Mouse (Mus musculus): ENCODE measurements around the gene Mavs. TPM values are rescaled to one million over a fixed set of nuclear protein-coding genes. Genes with fewer than 3 reads are reported as not detected.

Gene Mavs
- polyA plus RNA-seq, 1 experiment: not detected

DNA sequence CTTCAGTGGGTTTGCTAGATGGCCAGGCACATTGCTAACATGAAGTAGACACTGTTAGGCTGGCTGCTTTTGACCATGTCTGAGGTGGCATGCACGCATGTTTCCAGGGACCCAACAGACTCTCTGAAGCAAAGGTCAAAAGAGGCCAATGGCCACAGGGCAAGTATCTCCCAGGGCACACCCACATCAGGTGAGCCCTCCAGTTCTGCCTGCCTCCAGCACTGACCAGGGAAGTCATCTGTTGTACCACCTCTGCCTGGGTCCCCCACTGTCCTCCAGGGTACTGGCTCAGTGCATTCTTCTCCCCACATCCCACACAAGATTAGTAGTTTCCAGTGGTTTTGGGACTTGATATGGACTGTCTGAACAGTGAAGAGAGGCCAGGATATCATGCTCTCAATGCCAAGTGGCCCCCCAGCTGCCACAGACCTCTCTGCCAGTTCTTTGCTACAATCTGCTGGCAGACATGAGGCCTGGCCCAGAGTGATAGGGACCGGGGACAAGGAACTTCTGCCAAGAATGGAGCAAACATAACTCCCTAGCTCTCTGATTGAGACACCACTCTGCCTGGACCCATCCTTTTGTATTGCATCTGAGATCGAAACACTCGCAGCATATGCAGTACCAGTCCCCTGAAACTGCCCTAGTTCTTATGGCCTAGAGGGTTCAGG lies 24.6 kb upstream of the Mavs start:
- Histone ChIP-seq H3K4me3 (ENCODE audit: insufficient read depth, low read depth, low read length) (no peak overlapping the region), H3K27ac (ENCODE audit: insufficient read depth, low read depth, low read length) (peak overlapping the region; percentile 92), H3K4me1 (ENCODE audit: control insufficient read depth, insufficient read depth, low read length) (peaks cover 24% of the 10 kb centered on the region)
- no peak for TF ChIP-seq POLR2A (IDR thresholded peaks at IDR 0.05; ENCODE audit: insufficient read depth, low read depth, low read length)
- 66% methylated on average over 4 of the region's 4 CpGs for WGBS

DNA sequence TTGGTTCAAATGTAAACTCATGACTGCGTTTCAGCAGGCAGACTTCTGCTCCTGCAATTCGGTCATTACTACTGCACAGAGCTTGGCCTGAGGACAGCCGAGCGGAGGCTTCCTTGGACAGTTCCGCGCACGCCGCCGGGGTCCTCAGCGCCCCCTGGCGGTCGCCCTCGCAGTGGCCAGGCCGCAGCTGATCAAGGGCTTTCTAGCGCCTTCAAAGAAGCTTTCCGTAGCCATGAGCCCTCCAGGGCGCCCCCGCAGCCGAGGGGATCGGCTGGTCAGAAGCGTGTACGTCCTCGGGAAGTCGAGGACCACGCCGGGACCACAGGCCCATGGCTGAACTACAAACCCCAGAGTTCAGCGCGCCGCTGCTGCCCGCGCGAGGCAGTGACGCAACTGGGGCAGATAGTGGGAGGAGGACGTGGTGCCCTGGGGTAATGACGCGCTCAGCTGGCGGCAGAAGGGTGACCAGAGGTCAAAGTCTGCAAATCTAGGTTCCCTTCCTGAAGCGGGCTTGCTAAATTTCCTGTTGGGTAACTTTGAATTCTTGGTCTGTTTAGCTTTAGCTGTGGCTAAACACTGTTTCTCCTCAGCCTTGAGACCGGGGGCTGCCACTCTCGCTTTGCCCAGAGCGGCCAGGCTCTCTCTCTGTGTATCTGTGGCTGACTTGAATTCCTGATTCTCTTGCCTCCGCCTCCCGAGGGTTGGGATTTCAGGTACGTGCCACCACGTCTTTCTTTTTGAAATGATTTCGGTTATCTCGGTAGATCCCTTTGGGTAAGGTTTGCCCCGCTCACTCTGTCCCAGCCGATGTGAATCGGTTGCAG lies 23.7 kb upstream of the Mavs start:
- peak overlapping the region; percentile 92 for H3K27ac ChIP-seq (ENCODE audit: insufficient read depth, low read depth, low read length)
- WGBS: under 1% methylated on average over 50 of the region's 50 CpGs
- H3K4me3 ChIP-seq (ENCODE audit: insufficient read depth, low read depth, low read length): peak overlapping the region; percentile 69
- TF ChIP-seq POLR2A (IDR thresholded peaks at IDR 0.05; ENCODE audit: insufficient read depth, low read depth, low read length) (peak; percentile 81), CTCF (IDR thresholded peaks at IDR 0.05; ENCODE audit: insufficient read depth, low read depth, low read length) (peak; percentile 100)
- H3K4me1 ChIP-seq (ENCODE audit: control insufficient read depth, insufficient read depth, low read length): peaks cover 19% of the 10 kb centered on the region

DNA sequence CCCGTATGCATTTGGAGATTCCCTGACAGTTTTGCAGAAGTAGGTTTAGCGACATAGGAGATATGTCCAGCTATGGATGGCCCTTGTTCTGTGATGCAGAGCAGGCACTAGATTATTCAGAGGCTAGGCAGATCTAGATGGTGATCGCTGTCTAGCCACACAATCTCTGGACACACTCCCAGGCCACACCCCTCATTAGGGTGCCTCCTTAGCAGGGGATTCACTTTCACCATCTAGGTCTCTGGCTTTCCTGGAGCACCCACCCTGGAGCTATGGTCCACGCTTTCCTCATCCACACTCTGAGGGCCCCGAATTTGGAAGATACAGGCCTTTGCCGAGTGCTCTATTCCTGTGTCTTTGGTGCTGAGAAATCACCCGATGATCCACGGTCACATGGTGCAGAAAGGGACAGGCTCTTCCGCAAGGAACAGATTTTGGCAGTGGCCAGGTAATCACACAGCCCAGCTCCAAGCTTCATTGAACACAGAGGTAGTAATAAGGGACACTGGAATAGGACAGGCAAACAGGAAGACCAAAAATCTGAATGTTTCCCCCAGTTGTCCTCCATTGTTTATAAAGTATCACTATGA lies 22.7 kb upstream of the Mavs start:
- Histone ChIP-seq H3K27ac (ENCODE audit: insufficient read depth, low read depth, low read length) (no peak overlapping the region), H3K4me3 (ENCODE audit: insufficient read depth, low read depth, low read length) (peak overlapping the region; percentile 69), H3K4me1 (ENCODE audit: control insufficient read depth, insufficient read depth, low read length) (peaks cover 19% of the 10 kb centered on the region)
- 31% methylated on average over 9 of the region's 9 CpGs for WGBS
- TF ChIP-seq CTCF (IDR thresholded peaks at IDR 0.05; ENCODE audit: insufficient read depth, low read depth, low read length): no peak
- no peak for TF ChIP-seq POLR2A (IDR thresholded peaks at IDR 0.05; ENCODE audit: insufficient read depth, low read depth, low read length)

DNA sequence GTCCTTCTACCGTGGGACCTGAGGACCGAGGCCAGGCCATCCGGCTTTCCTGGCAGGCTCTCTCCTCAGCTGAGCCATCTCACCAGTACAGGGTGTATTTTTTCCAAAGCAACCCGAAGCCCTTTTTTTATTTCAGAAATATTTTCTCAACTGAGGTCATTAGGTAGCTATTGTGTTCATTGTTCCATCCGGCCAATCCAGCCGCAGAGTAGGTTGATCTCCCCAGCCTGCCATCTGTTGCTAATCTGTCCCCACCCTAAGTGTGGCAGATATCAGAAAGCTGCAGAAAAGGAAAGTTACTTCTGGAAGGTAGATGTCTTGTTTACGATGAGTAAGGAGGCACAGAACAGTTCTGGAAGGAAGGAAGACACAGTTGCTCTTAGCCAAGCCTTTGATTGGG lies 20.1 kb upstream of the Mavs start:
- no peak for TF ChIP-seq CTCF (IDR thresholded peaks at IDR 0.05; ENCODE audit: insufficient read depth, low read depth, low read length)
- TF ChIP-seq POLR2A (IDR thresholded peaks at IDR 0.05; ENCODE audit: insufficient read depth, low read depth, low read length): no peak
- H3K27ac ChIP-seq (ENCODE audit: insufficient read depth, low read depth, low read length): no peak overlapping the region
- 82% methylated on average over 7 of the region's 7 CpGs for WGBS
- no peak overlapping the region for H3K4me3 ChIP-seq (ENCODE audit: insufficient read depth, low read depth, low read length)
- H3K4me1 ChIP-seq (ENCODE audit: control insufficient read depth, insufficient read depth, low read length): peaks cover 19% of the 10 kb centered on the region

DNA sequence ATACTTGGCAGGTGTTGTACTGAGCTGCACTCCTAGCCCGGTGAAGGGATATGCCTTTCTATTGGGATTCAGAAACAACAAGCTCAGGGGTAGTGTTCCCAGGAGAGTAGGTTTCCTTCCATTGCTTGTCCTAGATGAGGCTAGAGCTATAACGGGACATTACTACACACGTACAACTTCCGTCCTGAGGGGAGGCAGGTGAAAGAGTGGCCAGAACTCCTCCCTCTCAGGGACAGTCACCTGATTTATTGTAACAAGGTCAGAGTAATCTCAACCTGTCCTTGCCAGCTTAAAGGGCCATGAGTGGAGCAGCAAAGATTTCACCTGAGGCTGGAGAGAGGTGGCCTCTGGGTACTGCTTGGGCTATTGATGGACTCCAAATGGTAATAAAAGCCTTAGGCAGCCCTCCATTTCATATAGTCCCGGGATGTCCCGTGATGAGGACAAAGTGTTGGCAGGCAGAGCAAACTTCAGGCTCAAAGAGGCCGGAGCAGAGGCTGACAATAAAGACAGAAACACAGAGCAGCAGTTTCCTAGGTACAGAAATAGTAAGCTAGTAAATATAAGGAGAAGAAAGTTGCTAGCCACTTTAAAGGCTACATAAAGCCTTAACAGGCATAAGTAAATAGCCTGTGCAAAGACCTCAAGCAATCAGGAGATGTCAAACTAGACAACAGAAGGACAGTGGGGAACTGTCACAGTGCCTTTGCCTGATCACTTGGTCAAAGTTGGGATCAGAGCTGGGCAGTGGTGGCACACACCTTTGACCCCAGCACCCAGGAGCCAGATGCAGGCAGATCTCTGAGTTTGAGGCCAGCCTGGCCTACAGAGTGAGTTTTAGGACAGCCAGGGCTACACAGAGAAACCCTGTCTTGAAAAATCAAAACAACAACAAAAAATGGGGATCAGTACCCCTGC lies 17.7 kb upstream of the Mavs start:
- Histone ChIP-seq H3K4me3 (ENCODE audit: insufficient read depth, low read depth, low read length) (no peak overlapping the region), H3K27ac (ENCODE audit: insufficient read depth, low read depth, low read length) (no peak overlapping the region), H3K4me1 (ENCODE audit: control insufficient read depth, insufficient read depth, low read length) (peaks cover 17% of the 10 kb centered on the region)
- 74% methylated on average over 7 of the region's 7 CpGs for WGBS
- TF ChIP-seq POLR2A (IDR thresholded peaks at IDR 0.05; ENCODE audit: insufficient read depth, low read depth, low read length): no peak
- TF ChIP-seq CTCF (IDR thresholded peaks at IDR 0.05; ENCODE audit: insufficient read depth, low read depth, low read length): no peak

DNA sequence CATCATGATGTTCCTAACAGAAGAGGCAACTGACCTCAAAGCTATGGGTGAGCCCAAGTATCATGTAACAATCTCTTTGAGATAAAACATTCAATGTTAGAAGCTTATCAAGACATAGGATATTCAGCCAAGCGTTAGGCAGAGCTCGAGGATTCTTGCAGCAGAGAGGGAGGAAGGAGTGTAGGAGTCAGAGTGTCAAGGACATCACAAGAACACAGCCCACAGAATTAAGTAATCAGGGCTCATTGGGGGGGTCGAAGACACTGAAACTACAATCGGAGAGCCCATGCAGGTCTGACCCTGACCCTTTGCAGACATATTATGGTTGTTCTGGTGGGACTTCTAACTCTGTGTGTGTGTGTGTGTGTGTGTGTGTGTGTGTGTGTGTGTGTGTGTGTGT lies 13.8 kb upstream of the Mavs start:
- WGBS: 65% methylated on average over 4 of the region's 4 CpGs
- Histone ChIP-seq H3K4me3 (ENCODE audit: insufficient read depth, low read depth, low read length) (no peak overlapping the region), H3K27ac (ENCODE audit: insufficient read depth, low read depth, low read length) (no peak overlapping the region), H3K4me1 (ENCODE audit: control insufficient read depth, insufficient read depth, low read length) (no peaks in the 10 kb centered on the region)
- TF ChIP-seq CTCF (IDR thresholded peaks at IDR 0.05; ENCODE audit: insufficient read depth, low read depth, low read length) (no peak), POLR2A (IDR thresholded peaks at IDR 0.05; ENCODE audit: insufficient read depth, low read depth, low read length) (no peak)

DNA sequence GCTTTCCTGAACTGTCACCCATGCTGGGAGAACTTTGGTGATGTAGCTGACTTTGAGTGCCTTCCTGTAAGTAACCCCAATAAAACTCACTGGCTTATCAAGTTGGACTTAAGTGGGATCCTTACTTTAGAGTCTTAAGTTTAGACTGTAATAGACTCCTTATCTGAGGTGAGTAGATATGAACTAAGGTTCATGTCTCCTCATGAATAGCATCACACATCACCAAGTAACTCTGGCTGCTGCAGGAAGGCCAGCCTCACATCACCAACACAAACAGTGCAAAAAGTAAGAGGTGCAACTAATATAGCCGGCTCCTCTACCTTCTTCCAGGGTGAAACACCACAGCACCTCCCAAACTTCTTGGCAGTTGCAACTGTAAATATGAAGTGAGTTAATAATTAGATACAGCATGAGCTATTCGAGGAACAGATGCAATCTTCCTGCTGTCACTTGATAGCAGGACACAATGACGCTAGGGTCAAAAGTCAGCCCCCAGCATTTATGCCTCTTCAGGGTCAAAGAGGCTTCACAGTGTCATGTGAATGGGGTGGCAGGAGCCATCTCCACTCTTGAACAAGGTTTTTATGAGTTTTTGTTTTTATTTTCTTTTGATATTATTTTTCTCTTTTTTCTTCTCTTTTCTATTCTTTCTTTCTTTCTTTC lies 11.9 kb upstream of the Mavs start:
- 78% methylated on average over 3 of the region's 3 CpGs for WGBS
- TF ChIP-seq POLR2A (IDR thresholded peaks at IDR 0.05; ENCODE audit: insufficient read depth, low read depth, low read length) (no peak), CTCF (IDR thresholded peaks at IDR 0.05; ENCODE audit: insufficient read depth, low read depth, low read length) (no peak)
- H3K4me3 ChIP-seq (ENCODE audit: insufficient read depth, low read depth, low read length): no peak overlapping the region

DNA sequence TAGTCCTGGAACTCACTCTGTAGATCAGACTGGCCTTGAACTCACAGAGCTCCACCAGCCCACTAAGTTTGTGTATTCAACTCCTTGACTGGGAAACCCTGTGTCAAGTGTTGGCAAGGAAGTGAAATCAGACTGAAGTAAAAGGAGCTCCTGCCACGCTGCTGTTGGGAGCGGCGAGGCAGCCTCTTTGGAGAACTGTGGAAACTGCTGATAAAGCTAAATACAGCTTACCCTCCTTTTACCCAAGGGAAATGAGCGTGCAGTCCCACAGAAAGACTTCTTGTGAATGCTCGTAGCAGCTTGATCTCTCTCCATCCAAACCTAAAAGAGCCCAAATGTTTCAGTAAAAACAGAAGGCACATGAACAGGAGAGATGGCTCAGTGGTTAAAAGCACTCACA lies 11.3 kb upstream of the Mavs start:
- Histone ChIP-seq H3K4me1 (ENCODE audit: control insufficient read depth, insufficient read depth, low read length) (no peaks in the 10 kb centered on the region), H3K4me3 (ENCODE audit: insufficient read depth, low read depth, low read length) (no peak overlapping the region), H3K27ac (ENCODE audit: insufficient read depth, low read depth, low read length) (no peak overlapping the region)
- WGBS: 19% methylated on average over 5 of the region's 5 CpGs
- no peak for TF ChIP-seq POLR2A (IDR thresholded peaks at IDR 0.05; ENCODE audit: insufficient read depth, low read depth, low read length)
- no peak for TF ChIP-seq CTCF (IDR thresholded peaks at IDR 0.05; ENCODE audit: insufficient read depth, low read depth, low read length)

More for the DNA sequence above, 11.9 kb upstream of the Mavs start:
- Histone ChIP-seq H3K4me1 (ENCODE audit: control insufficient read depth, insufficient read depth, low read length) (no peaks in the 10 kb centered on the region), H3K27ac (ENCODE audit: insufficient read depth, low read depth, low read length) (no peak overlapping the region)

Measured in olfactory bulb, adult 2 months (tissue).